Mouse (Mus musculus) G1E (cell line): Measurements from ENCODE around the gene Hdac4.

Experiments
- CTCF ChIP-seq: IDR thresholded peaks from 2 replicates; pipeline ENCODE4 v1.5.1; 2012; ENCODE audit warnings: low read depth, low read length, inconsistent platforms, mixed read lengths
- GATA1 ChIP-seq: IDR thresholded peaks from 2 replicates; pipeline ENCODE4 v1.6.1; 2012; ENCODE audit warnings: borderline replicate concordance, low read length, inconsistent platforms, mixed read lengths

- TF ChIP-seq GATA1 (no peak), CTCF (no peak)
Measured at GRCm38 (mm10) chr1:92103377-92103776, 92.1 kb downstream of the Hdac4 start.
